Mouse (Mus musculus): ENCODE data around the gene Atraid.
A peak's percentile ranks its signal among the peaks of the same experiment; 100 is the strongest.
"Not testable (repeated sequence)": the region's sequence is repeated elsewhere in the genome, so short reads cannot be mapped to it uniquely, and the experiment has no call there.

The Atraid gene

GRCm38 (mm10) chr5:31047848-31048762 is at the start of gene Atraid:
TSS of gene Atraid (plus strand) at chr5:31048312.
- peak; percentile 98 for DNase-seq

GRCm38 (mm10) chr5:30999324-30999723 is 48.8 kb upstream of the Atraid start:
- DNase-seq: no peak

- DNase-seq: no peak
These were observed 48.0 kb upstream of the Atraid start for GRCm38 (mm10) chr5:31000122-31000521.

GRCm38 (mm10) chr5:31000993-31001392 is 47.1 kb upstream of the Atraid start:
- no peak for DNase-seq

- no peak for DNase-seq
These were observed 46.6 kb upstream of the Atraid start for GRCm38 (mm10) chr5:31001560-31001959.

GRCm38 (mm10) chr5:31004184-31004583 is 43.9 kb upstream of the Atraid start:
- DNase-seq: peak; percentile 79

GRCm38 (mm10) chr5:31012737-31013136 is 35.4 kb upstream of the Atraid start:
- no peak for DNase-seq

- no peak for DNase-seq
These were observed 32.2 kb upstream of the Atraid start for GRCm38 (mm10) chr5:31015913-31016312.

GRCm38 (mm10) chr5:31021790-31022189 is 26.3 kb upstream of the Atraid start:
- DNase-seq: not testable (repeated sequence)

- no peak for DNase-seq
These were observed 25.4 kb upstream of the Atraid start for GRCm38 (mm10) chr5:31022690-31023089.

GRCm38 (mm10) chr5:31023254-31023653 is 24.9 kb upstream of the Atraid start:
- DNase-seq: no peak

GRCm38 (mm10) chr5:31024641-31025040 is 23.5 kb upstream of the Atraid start:
- DNase-seq: no peak

- no peak for DNase-seq
These were observed 17.2 kb upstream of the Atraid start for GRCm38 (mm10) chr5:31030926-31031325.

GRCm38 (mm10) chr5:31031508-31031907 is 16.6 kb upstream of the Atraid start:
- DNase-seq: no peak

GRCm38 (mm10) chr5:31034669-31035068 is 13.4 kb upstream of the Atraid start:
- DNase-seq: no peak

GRCm38 (mm10) chr5:31036556-31036955 is 11.6 kb upstream of the Atraid start:
- DNase-seq: not testable (repeated sequence)

GRCm38 (mm10) chr5:31038171-31038845 is 9.8 kb upstream of the Atraid start:
- no peak for DNase-seq

GRCm38 (mm10) chr5:31046416-31046815 is 1.7 kb upstream of the Atraid start:
- no peak for DNase-seq

- no peak for DNase-seq
These were observed 1.0 kb upstream of the Atraid start for GRCm38 (mm10) chr5:31047074-31047473.

GRCm38 (mm10) chr5:31048763-31049641 is 890 bp downstream of the Atraid start, which contains the start of gene Slc5a6:
TSS of gene Slc5a6 (minus strand) at chr5:31048924.
- peak; percentile 32 for DNase-seq

GRCm38 (mm10) chr5:31050427-31050826 is 2.3 kb downstream of the Atraid start:
- DNase-seq: no peak

- not testable (repeated sequence) for DNase-seq
These were observed 5.6 kb downstream of the Atraid start for GRCm38 (mm10) chr5:31053728-31054127.
